Mouse (Mus musculus) right cerebral cortex, postnatal 4 days (tissue): ENCODE measurements at regions not wholly inside any gene's neighbourhood (a gene's known extent, or its start where the extent isn't known, plus 50 kb on each side); places are given as distances from the start of the nearest gene placed in this dataset.
A peak's percentile ranks its signal among the peaks of the same experiment; 100 is the strongest.

Experiments used
- DNase-seq: peaks from one replicate; pipeline ENCODE4 v3.0.0-alpha.2; 2022

DNA sequence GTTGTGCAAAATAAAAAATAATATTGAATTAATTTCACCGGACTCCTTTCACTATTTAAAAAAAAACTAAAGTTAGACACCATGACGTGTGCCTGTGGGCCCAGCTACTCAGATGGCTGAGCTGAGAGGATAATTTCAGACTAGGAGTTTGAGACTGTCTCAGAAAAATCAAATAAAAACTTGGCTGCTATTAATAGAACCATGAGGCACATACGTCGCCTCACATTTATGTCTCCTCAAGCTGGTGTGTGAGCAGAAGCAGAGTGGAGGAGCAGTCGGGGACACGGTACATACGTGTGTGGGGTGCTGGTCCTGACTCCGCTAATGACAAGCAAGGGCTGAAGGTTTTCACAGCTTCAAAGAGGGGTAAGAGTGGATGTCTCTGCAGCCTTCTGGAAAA lies 52.8 kb upstream of the Dmrtb1 start:
- no peak for DNase-seq

- peak; percentile 89 for DNase-seq
Measured at GRCm38 (mm10) chr4:107737907-107738306, 53.9 kb upstream of the Dmrtb1 start.

GRCm38 (mm10) chr4:107738776-107739175 lies 54.7 kb upstream of the Dmrtb1 start:
- DNase-seq = no peak

GRCm38 (mm10) chr4:107739789-107740405 lies 55.9 kb upstream of the Dmrtb1 start:
- DNase-seq = no peak

DNA sequence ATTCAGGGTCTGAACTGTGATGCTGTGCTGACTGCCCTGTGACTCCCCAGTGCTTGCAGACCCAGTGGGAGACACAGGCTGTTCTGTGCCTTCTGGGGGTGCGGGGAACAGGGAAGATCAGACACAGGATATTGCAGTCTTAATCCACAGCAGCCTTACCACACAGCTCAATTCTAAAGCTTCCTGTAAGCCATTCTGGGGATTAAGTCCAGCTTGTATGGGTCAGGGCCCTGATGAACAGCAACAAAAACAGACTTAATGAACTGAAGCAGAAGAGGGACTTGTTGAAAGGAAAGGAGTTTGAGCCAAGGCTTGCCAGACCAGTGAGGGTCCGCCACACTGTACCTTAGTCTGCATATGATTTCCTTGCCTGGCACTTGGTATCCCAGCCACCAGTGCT lies 58.4 kb upstream of the Lrp8 start:
- DNase-seq = no peak

GRCm38 (mm10) chr4:107746366-107746765 lies 55.7 kb upstream of the Lrp8 start:
- DNase-seq = no peak

DNA sequence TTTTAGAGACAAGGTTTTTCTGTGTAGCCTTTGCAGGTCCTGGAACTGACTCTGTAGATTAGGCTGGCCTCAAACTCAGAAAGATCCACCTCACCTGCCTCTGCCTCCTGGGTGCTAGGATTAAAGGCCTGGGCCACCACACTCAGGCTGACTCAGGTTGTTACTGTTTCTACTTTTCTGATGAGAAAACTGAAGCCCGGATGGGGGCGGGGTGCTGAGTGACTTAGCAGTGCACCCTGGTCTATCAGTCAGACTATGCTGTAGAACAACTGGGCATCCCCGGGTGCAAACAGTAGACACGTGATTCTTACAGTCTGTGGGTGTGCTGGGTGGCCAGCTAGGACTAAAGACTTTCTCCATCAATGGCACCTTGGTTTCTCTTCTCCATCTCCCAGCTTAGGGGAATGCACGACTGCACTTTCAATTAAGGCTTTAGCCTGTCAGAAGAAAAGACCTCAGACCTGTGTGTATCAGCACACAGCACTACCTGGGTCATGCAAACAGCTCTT lies 55.1 kb upstream of the Lrp8 start:
- DNase-seq = no peak

DNA sequence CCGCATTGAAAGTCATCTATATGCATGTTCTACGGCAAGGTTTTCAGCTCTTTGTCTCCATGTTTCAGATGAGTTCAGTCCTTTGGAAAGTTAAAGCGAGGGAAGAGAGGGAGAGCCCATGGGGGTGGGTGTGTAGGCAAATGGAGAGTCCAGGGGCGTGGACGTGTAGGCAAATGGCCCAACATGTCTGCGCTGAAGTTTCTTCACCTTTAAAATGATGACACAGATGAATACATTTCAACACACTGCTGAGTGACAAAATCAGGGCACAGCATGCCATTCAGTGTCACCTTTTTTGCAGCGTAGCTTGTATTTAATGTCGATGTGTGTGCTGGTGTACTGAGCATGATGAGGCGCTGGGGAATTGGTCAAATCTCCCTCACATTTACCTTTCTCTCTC lies 54.6 kb upstream of the Lrp8 start:
- no peak for DNase-seq

- no peak for DNase-seq
Measured at GRCm38 (mm10) chr4:107747907-107748628, 54.0 kb upstream of the Lrp8 start.

DNA sequence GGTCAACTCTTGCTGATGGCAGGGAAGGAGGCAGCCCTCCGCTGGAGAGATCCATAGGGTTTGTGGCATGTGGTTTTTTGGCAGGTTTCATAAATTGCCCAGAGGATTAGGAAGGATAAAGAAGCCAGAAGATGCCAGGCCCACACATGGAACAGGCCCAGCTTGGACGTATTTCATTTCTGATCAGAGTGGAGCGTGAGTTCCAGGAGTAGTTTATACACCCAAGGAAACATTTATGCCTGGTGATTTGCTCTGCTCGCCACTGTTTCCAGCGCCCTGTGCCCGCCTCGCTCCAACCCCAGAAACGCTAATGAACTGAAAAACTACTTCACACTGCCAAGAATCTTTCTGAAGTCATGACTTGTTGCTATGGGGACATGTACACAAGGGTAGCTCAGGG lies 53.0 kb upstream of the Lrp8 start:
- no peak for DNase-seq

DNA sequence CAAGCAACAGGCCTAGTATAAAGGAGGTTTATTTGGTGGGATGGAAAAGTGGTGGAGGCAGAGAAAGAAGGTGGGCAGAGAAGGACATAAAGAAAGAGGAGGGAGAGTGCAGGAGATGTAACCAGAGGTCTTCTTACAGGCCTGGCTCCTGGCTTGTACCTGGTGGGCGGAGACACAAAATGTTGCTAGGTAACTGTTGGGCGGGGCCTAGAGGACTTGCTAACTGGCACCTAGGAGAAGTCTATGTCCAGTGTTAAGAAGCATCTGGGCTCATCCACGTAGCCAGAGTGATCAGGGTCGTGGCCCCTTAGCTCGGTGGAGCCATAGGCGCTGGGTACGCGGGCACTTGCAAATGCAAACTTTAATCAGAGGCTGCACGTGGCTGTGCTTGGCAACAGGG lies 52.0 kb upstream of the Lrp8 start:
- DNase-seq = no peak
